Mouse (Mus musculus) urinary bladder, adult 18-20 months (tissue): ENCODE results near the gene H2-M10.4.
"Not testable (repeated sequence)": the region's sequence is repeated elsewhere in the genome, so short reads cannot be mapped to it uniquely, and the experiment has no call there.

ENCODE experiments used
- DNase-seq, 2 experiments: peaks; one replicate each; pipeline ENCODE4 v3.0.0; 2022; ENCODE audit warnings: low spot score in 2 of 2, mixed read lengths in 2 of 2

The H2-M10.4 gene

GRCm38 (mm10) chr17:36462234-36462633 is at the start of gene H2-M10.4:
Gene H2-M10.4 (minus strand): TSS chr17:36462334.
- DNase-seq: no peak

GRCm38 (mm10) chr17:36503910-36504309 is 41.8 kb upstream of the H2-M10.4 start:
- DNase-seq: no peak

- DNase-seq: no peak
These were observed 38.3 kb upstream of the H2-M10.4 start for GRCm38 (mm10) chr17:36500435-36500834.

GRCm38 (mm10) chr17:36488181-36488580 is 26.0 kb upstream of the H2-M10.4 start:
- not testable (repeated sequence) for DNase-seq

- no peak for DNase-seq
These were observed 24.6 kb upstream of the H2-M10.4 start for GRCm38 (mm10) chr17:36486687-36487230.

GRCm38 (mm10) chr17:36483865-36484264 is 21.7 kb upstream of the H2-M10.4 start:
- no peak for DNase-seq

- DNase-seq: no peak
These were observed 5.9 kb downstream of the H2-M10.4 start for GRCm38 (mm10) chr17:36456260-36456659.

- no peak for DNase-seq
These were observed 30.7 kb downstream of the H2-M10.4 start for GRCm38 (mm10) chr17:36431411-36431810.

- no peak for DNase-seq
These were observed 43.9 kb downstream of the H2-M10.4 start for GRCm38 (mm10) chr17:36418091-36418754.

GRCm38 (mm10) chr17:36417416-36417815 is 44.7 kb downstream of the H2-M10.4 start:
- DNase-seq: no peak

GRCm38 (mm10) chr17:36415407-36415806 is 46.7 kb downstream of the H2-M10.4 start:
- no peak for DNase-seq

GRCm38 (mm10) chr17:36414361-36414760 is 47.8 kb downstream of the H2-M10.4 start:
- no peak for DNase-seq
